Mouse (Mus musculus) ES-Bruce4 (cell line): ENCODE results near the gene Gm47996.

Experiments
- CTCF ChIP-seq: IDR thresholded peaks from one replicate; pipeline ENCODE4 v1.8.1; 2011; ENCODE audit warnings: low read depth, low read length
- POLR2A ChIP-seq: IDR thresholded peaks from one replicate; pipeline ENCODE4 v1.8.1; 2011; ENCODE audit warnings: low read length; ENCODE audit not compliant: insufficient read depth

GRCm38 (mm10) chr1:151171572-151172461, 38.1 kb upstream of the Gm47996 start:
- no peak for TF ChIP-seq POLR2A
- no peak for TF ChIP-seq CTCF
